Mouse (Mus musculus) hematopoietic stem cell, adult 5-6 weeks (primary cell): ENCODE results near the gene Comt. TPM values are rescaled to one million over a fixed set of nuclear protein-coding genes. Genes with fewer than 3 reads are reported as not detected.

Experiments used
- ATAC-seq, 2 experiments: fragments of 125-278 bp in 1 of 2; replicated peaks in 1 of 2; 2 replicates each; pipeline ENCODE4 v1.8.0; 2016 to 2017; ENCODE audit warnings: inconsistent platforms in 2 of 2, mild to moderate bottlenecking in 2 of 2, moderate number of reproducible peaks in 2 of 2, low read depth in 1 of 2, moderate TSS enrichment in 1 of 2; ENCODE audit not compliant: low FRiP score in 2 of 2, poor library complexity in 2 of 2, severe bottlenecking in 2 of 2, insufficient read depth in 1 of 2, low TSS enrichment in 1 of 2
- total RNA-seq: library from RNA; stranded (forward); fragments of 172-1452, 232-1000 nt; gene quantifications from 2 replicates; pipeline ENCODE4 v1.2.3, GENCODE M21; 2017

Comt gene
- total RNA-seq: 54.8 and 57.7 TPM in 2 replicates

DNA sequence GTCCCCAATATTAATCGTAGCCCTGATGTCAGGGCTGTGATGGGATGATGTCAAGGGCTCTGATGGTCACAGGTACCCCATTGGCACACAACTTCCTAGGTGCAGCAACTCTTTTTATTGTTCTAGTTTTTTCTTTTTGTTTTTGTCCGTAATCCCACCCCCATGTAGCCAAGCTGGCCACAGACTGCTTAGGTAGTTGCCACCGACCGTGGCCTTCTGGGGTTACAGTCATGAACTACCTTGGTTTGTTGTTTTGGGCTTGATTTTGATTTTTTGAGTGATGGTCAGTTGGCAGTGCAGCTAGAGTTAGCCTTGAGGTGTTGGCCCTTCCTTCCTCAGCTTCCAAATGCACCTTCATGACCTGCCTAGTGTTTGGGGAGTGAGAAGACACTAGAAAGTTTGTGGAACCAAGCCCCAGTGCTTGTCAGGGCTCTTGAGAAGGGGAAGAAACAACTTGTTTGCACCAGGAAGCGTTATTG is at the start of gene Comt:
Gene Comt, minus strand, starts transcription at position 51 of the 479 bp plus-strand sequence.
- ATAC-seq: no peak

DNA sequence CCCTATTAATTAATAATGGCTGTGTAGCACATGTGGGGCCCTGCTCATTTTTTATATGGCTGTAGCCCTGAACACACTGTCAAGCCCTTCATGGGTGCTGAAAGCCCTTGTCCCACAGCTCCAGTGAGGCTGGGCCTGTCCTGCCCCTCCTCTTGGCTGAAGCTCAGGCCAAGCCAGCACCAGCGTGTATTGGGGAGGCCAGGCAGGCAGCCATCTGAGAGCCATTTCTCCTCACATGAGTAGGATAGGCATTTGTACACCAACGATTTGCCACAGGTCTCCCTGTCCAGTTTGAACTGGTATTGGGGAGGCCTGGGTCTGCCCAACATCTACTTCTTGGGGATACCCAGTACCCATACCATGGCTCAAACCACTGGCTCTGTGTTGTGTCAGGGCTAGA is 47.4 kb upstream of the Comt start:
- no peak for ATAC-seq

DNA sequence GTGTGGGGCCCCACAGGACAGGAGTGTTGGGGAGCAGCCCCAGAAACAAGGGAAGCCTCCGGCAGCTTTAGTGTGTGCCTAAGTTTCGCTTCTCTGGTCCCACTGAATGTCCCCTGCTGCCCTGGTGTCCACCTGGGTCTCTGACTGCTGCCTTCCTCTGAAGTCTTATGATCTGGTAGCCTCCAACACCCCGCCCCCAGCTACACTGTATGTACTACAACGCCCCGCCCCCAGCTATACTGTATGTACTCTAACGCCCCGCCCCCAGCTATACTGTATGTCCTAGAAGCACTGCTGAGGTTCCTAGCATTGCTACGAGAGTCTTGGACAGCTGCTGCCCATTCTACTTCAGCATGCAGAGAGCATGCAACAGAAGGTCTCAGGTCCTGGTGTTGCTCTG is 46.3 kb upstream of the Comt start:
- ATAC-seq: no peak

DNA sequence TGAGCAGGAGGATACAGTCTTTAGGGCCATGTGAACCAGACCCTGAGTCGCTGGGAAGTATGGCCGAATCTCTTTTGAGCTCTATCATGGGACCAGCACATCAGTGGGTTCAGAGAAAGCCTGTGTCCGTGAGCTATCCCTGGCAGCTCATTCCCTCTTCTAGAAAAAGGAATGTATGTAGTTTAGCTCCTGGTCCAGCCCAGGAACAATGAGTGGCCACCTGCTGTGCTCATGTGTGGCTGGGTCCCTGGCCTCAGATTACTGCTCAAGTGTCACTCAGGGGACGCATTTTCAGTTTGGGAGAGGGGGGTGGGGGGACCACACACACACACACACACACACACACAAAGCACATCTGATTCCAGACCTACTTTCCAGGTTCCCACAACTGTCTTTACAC is 45.8 kb upstream of the Comt start:
- no peak for ATAC-seq

DNA sequence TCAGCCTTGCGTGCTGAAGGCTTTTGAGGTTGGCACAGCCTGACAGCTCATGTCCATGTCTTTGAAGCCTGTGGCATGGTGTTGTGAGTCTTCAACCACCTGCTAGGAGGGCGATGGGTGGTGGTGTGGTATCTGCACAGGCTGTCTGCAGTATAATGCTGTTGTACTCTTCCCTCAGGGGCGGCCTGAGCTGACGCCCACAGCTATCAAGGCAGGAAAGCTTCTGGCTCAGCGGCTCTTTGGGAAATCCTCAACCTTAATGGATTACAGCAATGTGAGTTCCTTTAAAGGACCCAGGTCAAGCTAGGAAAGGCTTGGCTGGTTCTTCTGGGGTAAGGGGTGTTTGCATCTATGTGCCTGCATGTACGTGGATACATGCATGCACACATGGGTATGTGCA is 45.3 kb upstream of the Comt start:
- no peak for ATAC-seq

DNA sequence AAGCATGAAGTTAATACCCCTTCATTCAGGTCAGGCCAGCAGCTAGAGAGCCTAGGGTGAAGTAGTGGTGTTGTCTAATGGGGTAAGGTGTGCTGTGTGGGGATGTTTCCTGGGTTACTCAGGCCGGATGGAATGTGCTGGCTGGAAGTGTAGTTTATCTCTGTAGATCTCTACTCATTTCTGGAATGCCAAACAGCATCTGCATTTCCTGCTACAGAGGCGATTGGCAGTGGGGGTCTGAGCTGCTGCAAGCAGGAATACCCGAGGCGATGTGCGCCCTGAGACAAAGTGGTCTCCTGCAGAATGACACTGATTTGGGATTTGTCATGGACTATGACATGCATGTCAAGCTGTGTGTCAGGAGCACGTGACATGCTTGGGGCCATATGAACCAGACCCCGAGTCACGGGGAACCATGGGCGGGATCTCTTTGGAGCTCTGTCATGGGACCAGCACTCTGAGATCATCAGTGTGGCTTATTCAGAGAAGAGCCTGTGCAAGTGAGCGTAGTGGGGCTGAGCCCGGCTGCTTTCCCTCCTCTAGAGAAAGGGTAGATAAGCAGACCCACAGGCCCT is 44.8 kb upstream of the Comt start:
- no peak for ATAC-seq

DNA sequence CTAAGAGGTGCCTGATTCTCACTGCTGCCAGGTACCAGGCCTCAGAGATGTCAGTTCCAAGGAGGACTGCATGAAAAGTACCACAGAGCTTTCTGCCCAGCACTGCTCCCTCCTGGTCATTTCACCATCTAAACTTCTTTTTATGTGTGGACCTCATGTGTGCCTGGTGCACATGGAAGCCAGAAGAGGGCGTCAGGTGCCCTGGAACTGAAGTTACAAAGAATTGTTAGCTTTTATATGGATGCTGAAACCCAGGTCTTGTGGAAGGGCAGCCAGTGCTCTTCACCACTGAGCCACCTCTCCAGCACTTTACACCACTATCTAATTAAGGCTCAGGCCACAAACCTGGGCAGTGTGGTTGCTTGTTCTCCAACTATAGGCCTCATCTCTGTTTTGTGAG is 44.2 kb upstream of the Comt start:
- no peak for ATAC-seq

DNA sequence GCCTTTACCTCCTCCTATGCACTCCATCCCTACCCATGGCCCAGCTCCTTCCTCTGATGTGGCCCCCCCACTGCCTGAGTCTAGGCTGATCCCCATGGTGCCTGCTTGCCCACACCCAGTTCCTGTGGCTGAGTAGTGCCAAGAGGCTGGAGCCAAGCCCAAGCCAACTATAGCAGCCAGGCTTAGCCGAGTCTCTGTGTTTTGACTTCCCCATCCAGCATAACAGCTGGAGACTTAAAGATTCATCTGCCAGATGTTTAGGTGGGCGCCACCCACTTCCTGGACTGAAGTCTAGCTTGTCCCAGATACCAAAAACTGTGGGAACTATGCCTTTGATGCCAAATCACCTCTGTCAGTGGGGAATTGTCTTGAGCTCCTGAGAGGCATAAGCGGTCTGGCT is 37.6 kb upstream of the Comt start:
- ATAC-seq: peak; percentile 33 to 54; a peak in 2 of 4 replicates

DNA sequence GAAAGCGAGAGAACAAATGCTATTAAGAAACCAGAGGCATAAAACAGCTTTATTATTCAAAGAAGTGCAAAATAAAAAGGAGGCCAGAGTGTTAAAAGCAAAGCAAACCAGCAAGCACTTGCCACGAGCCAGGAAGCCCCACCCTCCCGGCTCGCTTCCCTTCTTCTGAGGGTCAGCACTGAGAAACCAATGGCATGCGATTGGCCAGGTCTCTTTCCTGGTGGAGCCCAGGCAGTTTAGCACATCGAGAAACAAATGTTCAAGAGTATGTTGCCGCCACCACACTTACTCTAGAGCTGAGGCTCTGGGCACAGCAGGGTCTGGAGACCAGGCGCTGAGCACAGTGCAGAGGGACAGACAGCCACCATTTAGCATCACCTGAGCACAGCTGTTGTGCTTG is 35.9 kb upstream of the Comt start:
- ATAC-seq: no peak

DNA sequence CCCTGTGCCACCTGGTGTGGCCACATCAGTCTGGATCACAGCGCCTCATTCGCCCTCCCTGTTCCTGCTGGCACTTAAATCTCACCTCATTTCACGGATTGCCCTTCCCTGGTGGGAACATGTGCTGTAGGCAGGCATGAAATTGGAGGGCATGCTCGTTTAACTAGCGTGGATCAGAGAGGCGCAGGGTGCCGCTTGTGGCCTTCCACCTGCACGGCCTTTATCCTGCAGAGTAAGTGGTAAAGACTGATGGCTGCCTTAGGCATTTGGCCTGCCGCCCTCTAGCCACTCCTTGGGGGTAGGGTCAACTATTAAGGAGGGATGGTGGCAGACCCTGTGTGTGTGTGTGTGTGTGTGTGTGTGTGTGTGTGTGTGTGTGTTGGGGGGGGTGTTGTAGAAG is 35.4 kb upstream of the Comt start:
- no peak for ATAC-seq

DNA sequence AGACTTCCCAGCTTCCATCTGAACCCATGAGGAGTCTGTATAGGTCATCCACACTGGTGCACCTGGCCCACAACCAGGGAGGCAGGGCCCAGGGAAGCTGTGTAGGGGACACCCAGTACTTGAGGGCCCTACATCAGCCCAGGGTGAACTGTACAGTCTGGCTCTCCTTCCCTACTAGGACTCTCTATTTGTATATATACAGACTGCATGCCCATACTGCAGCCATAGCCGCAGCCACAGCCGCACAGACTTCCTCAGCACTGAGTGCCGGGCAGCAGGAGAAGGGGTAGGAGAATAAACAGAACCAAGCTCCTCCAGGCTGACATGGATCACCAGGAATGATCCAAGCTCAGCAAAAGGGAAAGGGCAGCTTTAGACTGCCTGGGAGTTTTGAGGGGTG is 34.2 kb upstream of the Comt start:
- no peak for ATAC-seq

DNA sequence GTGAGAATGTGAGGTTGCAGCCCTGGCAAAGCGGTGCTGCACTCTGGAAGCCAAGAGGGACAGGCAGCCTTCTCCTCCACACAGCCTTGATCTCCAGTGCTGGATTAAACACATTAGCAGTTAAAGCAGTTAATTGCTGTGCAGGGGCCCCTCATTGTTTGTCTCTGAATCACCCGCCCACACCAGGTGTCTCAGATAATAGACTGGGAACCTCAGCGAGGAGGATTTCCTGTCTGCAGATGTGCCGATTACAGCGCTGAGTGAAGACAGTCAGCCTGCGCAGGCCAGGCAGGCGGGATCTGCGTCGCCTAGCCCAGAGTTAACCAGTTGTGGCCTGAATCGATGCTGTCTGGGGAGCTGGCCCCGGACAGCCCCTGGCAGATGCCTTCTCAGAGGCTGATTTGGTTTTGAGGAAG is 33.3 kb upstream of the Comt start:
- ATAC-seq: peak; percentile 48 to 56; a peak in 2 of 4 replicates

DNA sequence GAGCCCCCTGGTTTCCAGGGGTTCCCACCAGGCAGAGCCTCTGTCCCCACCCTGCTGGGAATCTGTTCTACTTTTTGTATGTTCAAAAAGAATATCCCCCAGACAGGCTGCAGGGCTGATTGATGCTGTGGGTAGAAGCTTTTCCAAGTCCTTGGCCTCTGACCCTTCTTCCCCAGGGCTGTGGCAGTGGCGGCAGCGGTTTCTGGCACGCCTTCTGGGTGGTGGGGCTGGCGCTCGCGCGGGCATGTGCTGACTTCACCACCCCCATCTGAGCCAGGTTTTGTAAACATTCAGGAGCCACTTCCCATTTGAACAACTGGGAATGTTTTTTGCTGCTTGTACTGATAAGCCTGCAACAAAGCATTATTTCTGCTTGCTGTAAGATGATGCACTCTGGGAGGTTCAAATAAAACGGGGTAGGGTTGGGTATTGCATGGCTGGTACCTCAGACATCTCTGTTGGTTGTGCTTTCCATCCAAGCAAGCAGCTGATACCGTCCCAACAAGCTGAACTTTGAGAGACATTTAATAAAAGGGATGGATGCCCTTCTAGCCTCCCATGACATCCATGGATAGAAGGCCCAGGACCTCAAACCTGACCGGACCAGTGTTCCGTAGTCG is 32.8 kb upstream of the Comt start:
- no peak for ATAC-seq

DNA sequence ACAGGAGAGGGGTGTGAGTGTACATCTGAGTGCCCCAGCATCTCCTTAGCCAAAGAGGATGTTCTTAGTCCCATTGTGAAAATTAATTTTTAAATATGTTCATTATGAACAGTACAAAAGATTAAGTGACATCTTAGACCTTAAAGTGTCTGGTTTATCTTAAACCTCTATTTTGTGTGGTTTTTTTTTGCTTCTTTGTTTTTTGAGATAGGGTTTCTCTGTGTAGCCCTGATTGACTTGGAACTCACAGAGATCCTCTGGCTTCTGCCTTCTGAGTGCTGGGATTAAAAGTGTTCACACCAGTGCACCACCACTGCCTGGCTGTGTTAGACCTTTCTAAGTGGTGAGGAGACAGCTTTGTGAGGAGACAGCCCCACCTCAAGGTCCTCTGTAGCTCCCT is 32.0 kb upstream of the Comt start:
- no peak for ATAC-seq

DNA sequence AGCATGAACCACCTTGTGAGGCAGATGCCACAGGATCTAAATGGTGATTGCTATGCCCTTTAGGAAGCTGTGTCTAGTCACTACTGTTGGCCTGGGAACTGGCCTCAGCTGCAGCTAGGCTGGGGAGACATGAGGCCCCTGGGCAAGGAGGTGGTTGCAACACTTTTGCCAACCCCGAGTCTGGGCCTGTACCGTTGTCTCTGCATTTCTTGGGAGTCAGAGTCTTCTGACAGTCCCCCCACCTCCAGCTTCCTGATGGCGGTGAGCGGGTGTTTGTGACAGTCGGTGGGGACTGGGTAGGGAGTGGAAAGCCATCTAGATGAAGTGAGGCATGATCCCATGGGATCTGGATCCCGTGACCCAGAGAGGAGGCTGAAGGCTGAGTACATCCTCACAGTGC is 28.8 kb upstream of the Comt start:
- ATAC-seq: no peak

DNA sequence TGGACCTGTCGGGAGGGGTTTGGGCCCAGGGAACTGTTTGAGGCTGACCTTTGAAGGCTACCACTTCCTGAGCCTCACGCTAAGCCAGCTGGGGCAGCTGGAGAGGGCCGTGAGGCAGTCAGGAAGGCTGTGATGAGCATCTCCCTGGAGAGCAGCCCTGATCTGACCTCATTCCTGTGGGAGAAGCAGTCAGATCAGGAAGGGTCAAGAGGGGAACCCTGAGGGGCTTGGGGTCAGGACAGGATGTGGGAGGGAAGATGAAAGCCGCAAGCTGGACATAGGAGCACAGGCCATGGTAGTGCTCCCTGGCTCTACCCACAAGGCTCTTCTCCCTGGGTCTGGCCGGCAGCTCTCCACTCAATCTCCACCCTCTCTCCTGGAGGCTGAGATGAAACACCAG is 27.2 kb upstream of the Comt start:
- no peak for ATAC-seq

DNA sequence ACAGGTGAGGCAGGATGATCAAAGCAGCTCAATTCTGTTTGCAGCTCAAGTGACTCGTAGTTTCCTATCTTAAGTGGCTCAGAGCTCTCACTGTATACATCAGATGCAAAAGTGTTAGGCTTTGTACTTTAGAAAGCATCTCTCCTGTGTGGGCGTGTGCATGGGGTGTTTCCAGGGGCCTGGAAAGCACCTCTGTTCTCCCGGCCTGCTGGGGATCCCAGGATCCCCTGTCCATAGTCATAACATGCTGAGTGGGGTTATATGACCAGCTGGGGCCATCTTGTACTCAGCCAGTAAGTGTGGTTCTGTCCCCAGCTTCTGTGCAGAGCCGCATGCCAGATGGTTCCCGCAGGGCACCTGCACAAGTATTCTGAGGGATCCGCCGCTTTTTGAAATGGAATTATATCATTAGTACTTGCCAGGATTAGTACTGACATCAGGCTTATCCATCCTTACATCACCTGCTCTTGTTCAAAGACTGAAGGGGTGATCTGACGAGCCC is 25.8 kb upstream of the Comt start:
- no peak for ATAC-seq

DNA sequence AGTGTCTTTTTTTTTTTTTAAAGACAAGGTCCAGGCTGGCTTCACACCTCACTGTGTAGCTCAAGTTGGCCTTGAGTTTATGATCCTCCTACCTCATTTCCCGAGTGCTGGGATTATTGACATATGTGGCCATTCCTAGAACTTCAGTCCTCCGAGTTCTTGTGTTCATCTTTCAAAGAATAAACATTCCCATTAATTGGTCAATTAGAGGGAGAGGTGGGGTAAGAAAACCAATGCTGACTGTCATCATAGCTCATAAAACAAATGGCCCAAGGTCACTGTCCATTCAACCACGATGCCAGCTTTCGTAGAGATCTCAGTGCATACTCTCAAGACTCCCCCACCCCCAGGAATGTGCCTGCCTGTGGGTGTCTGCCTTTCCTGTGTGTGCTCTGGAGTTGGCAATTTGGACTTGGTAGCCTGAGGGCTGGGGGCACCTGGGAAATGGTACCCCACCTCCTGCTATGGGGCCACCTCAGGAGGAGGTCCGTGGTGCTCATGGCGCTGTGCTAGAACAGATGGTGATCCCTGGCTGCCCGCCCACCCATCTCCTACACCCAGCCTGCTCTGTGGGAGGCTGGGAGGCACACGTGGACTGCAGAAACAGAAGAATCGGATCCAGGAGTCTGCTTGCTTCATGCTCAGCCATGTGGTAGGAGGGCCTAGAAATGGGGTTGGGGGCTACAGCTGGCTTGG is 25.0 kb upstream of the Comt start:
- ATAC-seq: no peak

DNA sequence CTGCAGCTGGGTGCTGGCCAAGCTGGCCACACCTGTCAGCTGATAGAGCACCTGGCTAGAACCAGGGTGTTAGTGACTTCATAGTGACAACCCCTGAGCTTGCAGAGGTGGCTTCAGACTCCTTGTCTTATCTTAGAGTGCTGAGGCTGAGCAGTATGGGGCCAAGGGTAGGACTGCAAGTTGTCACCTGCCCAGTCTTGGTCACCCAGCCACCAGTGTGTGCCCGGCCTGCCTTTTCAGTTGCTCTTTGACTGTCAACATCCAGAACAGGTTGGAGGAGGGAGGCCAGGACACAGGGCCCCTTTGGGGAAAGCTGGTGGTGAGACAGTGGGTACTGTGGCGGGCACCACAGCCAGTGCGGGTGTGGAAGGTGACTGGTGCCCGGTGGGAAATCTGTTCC is 22.4 kb upstream of the Comt start:
- no peak for ATAC-seq
